Mouse (Mus musculus): ENCODE measurements around the gene Vmn1r83. TPM values are rescaled to one million over a fixed set of nuclear protein-coding genes. Genes with fewer than 3 reads are reported as not detected.

Gene Vmn1r83
- not detected for total RNA-seq (2021)

- DNase-seq: no peak
- intact Hi-C loops (cut with DNase I): no loop called here
Observed at GRCm38 (mm10) chr7:12329381-12329780, at the start of gene Vmn1r83. TSS of gene Vmn1r83 (minus strand) at chr7:12329481.

- intact Hi-C loops (cut with DNase I): no loop called here
- DNase-seq: no peak
Observed at GRCm38 (mm10) chr7:12369173-12369572, 39.9 kb upstream of the Vmn1r83 start, which contains the start of gene Vmn1r84. TSS of gene Vmn1r84 (minus strand) at chr7:12369273.

- intact Hi-C loops (cut with DNase I): no loop called here
- DNase-seq: no peak
Observed at GRCm38 (mm10) chr7:12300130-12300529, 29.2 kb downstream of the Vmn1r83 start, which contains the start of gene Vmn1r82. TSS of gene Vmn1r82 (plus strand) at chr7:12300430.

Small RNA genes lying within 50 kb of the gene (microRNA-seq; reads per million reads assigned to microRNA genes)
- gene Gm23521: not detected

Other genes starting within 250 kb of the Vmn1r83 start
- not detected for gene Vmn1r78, start 179.2 kb downstream of the Vmn1r83 start, total RNA-seq (2021)
- not detected for gene Vmn1r79, start 158.2 kb downstream of the Vmn1r83 start, total RNA-seq (2021)
- not detected for gene Vmn1r80, start 140.2 kb downstream of the Vmn1r83 start, total RNA-seq (2021)
- under 1 TPM in 1 of 2 experiments, not detected in 1; 0.02 TPM for gene Vmn1r81, start 61.2 kb downstream of the Vmn1r83 start, total RNA-seq (2021)
- not detected for gene Vmn1r82, start 29.1 kb downstream of the Vmn1r83 start, total RNA-seq (2021)
- not detected for gene Vmn1r84, start 39.8 kb upstream of the Vmn1r83 start, total RNA-seq (2021)
- gene Zfp551, start 93.3 kb upstream of the Vmn1r83 start, total RNA-seq (2021): 10 to 100 TPM; 10.2 to 11.9 TPM
- 10 to 100 TPM; 22.3 to 25.9 TPM for gene Zfp606, start 148.8 kb upstream of the Vmn1r83 start, total RNA-seq (2021)
- gene 2900092C05Rik, start 183.0 kb upstream of the Vmn1r83 start, total RNA-seq (2021): not detected

Measured in left cerebral cortex, postnatal 4 days (tissue).